Mouse (Mus musculus) thymus, postnatal 0 days (tissue): ENCODE measurements around the gene Tspan17. TPM values are rescaled to one million over a fixed set of nuclear protein-coding genes. Genes with fewer than 3 reads are reported as not detected.

ENCODE experiments used
- DNase-seq: peaks from one replicate; pipeline ENCODE4 v3.0.0-alpha.2; 2015; ENCODE audit warnings: low spot score
- polyA plus RNA-seq: library from polyadenylated mRNA; unstranded; fragments of >200 nt; fragmentation: Nextera tagmentation; extraction: Ambion mirVana; gene quantifications from 2 replicates; pipeline ENCODE4 v1.2.1, GENCODE M21; 2015

Gene Tspan17
- polyA plus RNA-seq, 1 experiment from 2014 or later: 4.4 TPM

GRCm38 (mm10) chr13:54805134-54805838, 16.1 kb downstream of the Tspan17 start:
- DNase-seq: no peak

- DNase-seq: no peak
These were observed 17.3 kb downstream of the Tspan17 start for GRCm38 (mm10) chr13:54806434-54806976.

- DNase-seq: no peak
These were observed 18.9 kb downstream of the Tspan17 start for GRCm38 (mm10) chr13:54808067-54808466.

GRCm38 (mm10) chr13:54811476-54811875, 22.3 kb downstream of the Tspan17 start:
- DNase-seq: no peak

- no peak for DNase-seq
These were observed 24.2 kb downstream of the Tspan17 start for GRCm38 (mm10) chr13:54813381-54813780.

GRCm38 (mm10) chr13:54818399-54819254, 29.4 kb downstream of the Tspan17 start:
- DNase-seq: no peak

GRCm38 (mm10) chr13:54821106-54821505, 31.9 kb downstream of the Tspan17 start:
- DNase-seq: no peak

GRCm38 (mm10) chr13:54821931-54822330, 32.8 kb downstream of the Tspan17 start:
- no peak for DNase-seq

- no peak for DNase-seq
These were observed 35.1 kb downstream of the Tspan17 start for GRCm38 (mm10) chr13:54824111-54824931.

GRCm38 (mm10) chr13:54827992-54828391, 38.8 kb downstream of the Tspan17 start:
- DNase-seq: no peak

- DNase-seq: no peak
These were observed 39.3 kb downstream of the Tspan17 start for GRCm38 (mm10) chr13:54828508-54828907.

- no peak for DNase-seq
These were observed 40.3 kb downstream of the Tspan17 start for GRCm38 (mm10) chr13:54829450-54829849.

GRCm38 (mm10) chr13:54836351-54837030, 47.3 kb downstream of the Tspan17 start:
- no peak for DNase-seq

- no peak for DNase-seq
These were observed 47.9 kb downstream of the Tspan17 start for GRCm38 (mm10) chr13:54837061-54837460.

- no peak for DNase-seq
These were observed 48.3 kb downstream of the Tspan17 start for GRCm38 (mm10) chr13:54837471-54837889.

- no peak for DNase-seq
These were observed 49.4 kb downstream of the Tspan17 start for GRCm38 (mm10) chr13:54838540-54838939.

GRCm38 (mm10) chr13:54839211-54839610, 50.0 kb downstream of the Tspan17 start:
- no peak for DNase-seq

- no peak for DNase-seq
These were observed 55.4 kb downstream of the Tspan17 start for GRCm38 (mm10) chr13:54844579-54844978.
